1 mouse cellular context compared by ENCODE assay signal in genomic region chr1:173802207-173802606, GRCm38 (mm10). TPM values are rescaled to one million over a fixed set of nuclear protein-coding genes. Genes with fewer than 3 reads are reported as not detected.
"Had no signal": no experiment of that assay in that cellular context is flagged by ENCODE, and none has a peak within 500 bp of the region (broad histone marks: within the 10 kb centered on the region; RNA-seq: fewer than 3 reads in every experiment).

No protein-coding gene starts in this region.

RNA-seq across cellular contexts. Expression of gene Ifi204, which starts 35.5 kb away (rescaled TPM):
- total RNA-seq: left cerebral cortex, postnatal 14 days had no signal
